Mouse (Mus musculus): ENCODE results near the gene Kcnh1.
A peak's percentile ranks its signal among the peaks of the same experiment; 100 is the strongest.

Gene Kcnh1

DNA sequence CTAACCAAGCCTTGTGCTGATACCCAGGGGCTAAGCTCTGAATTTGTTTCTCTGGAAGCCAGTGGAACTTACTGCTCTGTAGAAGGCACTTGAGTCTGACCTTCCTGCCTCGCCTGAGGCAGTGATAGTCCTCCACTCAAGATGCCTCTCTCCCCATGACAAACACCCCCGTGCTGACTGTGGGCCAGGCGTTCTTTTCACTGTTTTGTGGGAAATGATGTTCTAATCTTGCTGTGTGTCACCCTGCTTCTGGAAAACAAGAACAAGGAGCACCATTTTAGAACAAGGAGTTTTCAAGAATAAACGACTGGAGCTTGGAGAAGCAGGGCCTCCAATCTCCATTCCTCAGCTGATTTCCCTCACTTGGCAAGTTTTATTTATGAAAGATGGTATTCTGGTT is 273.2 kb downstream of the Kcnh1 start:
- no peak for DNase-seq (ENCODE audit: low spot score)

DNA sequence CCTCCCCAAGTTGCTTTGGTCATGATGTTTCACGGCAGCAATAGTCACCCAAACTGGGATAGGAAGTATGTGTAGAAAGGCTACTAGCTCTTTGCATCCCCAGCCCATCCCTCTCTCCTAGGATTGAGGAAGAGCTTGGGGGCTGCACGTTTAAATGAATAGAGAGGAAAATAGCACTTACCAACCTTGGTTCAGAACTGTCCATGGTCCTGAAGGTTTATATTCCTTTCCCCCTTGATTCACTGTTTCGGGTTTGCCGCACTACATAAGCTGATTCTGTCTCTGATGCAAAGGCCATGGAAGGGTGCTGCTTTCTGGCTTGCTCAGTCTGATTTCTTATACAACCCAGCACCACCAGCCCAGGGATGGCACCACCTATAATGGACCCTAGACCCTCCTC is 281.8 kb downstream of the Kcnh1 start:
- DNase-seq (ENCODE audit: low spot score), result peak; percentile 5

DNA sequence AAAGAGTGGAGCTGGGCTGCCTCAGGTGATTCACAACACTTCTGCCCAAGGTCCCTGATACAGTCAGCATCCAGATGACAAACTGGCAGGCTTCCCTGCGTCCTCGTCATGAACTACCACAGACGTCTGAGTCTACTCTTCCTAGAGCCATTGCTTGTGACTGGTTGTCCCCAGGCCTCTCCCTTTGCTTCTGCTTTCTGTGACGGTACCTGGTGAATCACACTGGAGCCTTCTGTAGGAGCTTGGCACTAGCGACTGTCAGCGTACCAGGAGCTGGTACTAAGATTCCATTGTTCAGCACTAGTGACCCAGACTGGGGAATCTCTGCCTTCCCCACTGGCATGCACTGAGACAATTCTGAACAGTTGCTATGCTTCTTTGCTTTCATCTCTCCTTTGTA is 282.6 kb downstream of the Kcnh1 start:
- no peak for DNase-seq (ENCODE audit: low spot score)

DNA sequence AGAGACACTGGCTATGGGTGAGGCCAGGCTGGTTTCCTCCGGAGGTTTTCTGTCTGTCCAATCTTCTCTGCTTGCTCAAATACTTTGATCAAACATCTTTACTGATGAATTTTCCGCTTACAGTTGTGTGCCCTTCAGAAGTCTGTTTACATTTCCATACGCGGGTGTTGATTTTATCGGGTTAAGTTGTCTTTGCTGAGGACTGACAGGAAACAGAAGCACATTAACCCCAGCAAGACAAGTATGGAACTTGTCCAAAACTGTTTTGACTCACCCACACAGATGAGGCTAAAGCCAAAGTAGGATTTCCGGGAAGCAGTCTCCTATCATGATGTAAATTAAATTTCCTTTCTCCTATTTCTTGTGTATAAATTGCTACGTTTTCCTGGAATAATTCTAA is 286.1 kb downstream of the Kcnh1 start:
- no peak for DNase-seq (ENCODE audit: low spot score)

DNA sequence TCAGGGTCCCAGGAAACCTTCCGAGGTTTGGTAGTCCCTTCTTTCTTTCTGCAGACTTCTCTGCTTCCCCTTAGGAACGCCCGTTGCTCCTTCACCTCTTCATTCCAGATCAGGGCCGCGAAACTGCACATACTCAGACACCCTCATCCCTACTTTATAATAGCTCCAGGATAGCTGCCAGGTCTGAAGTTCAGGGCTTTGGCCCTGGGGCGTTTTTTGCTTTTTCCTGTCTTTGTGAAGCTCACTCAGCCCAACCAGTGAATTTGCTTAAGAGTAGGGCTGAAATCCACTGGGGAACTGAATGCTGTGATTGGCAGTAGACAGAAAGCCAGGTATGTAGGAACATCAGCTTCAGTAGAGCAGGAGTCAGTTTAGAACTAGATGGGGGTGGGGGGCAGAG is 287.0 kb downstream of the Kcnh1 start:
- DNase-seq (ENCODE audit: low spot score), result no peak

DNA sequence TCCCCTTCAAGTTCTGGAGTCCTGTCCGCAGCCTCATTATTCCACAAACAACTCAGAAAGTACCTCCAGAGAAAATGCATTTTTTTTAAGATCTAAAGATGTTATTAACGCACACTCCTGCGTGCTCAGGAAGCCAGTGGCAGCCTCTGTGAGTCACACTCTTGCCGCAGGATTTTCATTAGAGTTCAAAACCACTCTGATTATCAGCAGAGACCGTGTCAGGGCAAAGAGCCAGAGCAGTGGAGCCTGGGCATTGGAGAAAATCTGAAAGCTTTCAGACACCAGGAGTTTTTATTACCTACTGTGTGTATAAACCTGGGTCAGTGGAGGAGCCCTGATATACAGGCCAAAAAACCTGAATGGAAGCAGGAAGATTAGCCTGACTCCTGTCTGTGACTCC is 287.6 kb downstream of the Kcnh1 start:
- no peak for DNase-seq (ENCODE audit: low spot score)

DNA sequence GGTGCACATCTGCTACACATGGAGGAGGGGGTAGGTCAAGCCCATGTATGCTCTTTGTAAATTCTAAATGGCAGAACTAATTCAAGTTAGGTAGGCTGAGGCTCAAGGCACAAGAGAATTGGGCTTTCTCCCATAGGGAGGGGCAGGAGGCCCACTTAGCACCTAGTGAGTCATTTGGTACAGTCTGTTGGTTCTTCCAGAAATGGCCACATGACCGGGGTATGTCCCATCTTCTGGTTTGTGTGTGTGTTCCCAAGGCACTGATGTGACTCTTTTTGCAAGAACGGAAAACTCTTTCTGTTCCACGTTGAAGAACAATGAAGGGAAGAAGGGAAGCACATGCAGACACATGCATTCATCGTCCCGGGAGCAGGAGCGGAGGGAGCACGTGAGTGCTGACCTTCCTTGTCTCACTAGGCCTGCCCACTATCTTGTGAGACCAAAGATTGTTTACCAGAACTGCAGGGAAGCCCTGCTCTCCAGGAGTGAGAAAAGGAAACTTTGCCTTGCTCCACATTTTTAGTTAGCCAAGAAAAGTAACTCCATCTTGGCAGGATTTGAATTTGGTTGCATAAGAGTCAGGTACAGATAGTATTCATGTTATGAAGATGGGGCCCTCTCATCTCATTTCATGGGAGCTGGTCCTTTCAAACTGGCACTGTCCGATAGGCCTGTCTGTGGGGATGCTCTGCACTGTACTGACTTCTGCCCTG is 289.7 kb downstream of the Kcnh1 start:
- no peak for DNase-seq (ENCODE audit: low spot score)

DNA sequence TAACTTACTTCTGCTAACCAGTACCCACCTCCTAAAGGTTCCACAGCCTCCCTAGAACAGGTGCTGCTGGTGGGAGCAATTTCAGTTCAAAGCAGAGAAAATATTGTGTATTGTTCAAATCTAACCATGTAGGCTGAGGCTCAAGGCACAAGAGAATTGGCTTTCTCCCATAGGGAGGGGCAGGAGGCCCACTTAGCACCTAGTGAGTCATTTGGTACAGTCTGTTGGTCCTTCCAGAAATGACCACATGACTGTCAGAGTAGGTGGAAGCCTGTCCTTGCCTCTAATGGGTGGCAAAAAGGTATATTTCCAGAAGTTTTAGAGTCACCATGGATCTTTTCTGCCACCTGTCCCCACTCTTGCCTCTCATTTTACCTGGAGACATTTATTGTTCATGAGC is 290.9 kb downstream of the Kcnh1 start:
- DNase-seq (ENCODE audit: low spot score), result no peak

DNA sequence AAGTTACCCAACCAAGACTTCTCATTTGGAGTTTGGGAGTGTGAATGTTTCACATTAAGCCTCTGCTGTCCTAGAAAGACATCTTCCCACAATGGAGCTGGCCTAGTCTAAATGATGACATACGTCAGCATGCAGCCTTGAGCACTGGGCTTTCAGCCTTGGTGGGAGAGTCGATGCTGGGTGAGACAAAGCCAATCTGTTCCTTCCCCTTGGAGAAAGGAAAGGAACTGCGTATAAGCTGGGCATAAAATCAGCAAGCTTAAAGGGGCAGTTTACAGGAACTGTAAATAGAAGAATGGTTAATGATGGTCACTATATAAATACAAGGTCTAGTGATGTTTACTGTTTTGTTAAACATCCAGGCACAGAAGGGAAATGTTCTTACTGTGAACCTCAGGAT is 294.5 kb downstream of the Kcnh1 start:
- DNase-seq (ENCODE audit: low spot score), result no peak

DNA sequence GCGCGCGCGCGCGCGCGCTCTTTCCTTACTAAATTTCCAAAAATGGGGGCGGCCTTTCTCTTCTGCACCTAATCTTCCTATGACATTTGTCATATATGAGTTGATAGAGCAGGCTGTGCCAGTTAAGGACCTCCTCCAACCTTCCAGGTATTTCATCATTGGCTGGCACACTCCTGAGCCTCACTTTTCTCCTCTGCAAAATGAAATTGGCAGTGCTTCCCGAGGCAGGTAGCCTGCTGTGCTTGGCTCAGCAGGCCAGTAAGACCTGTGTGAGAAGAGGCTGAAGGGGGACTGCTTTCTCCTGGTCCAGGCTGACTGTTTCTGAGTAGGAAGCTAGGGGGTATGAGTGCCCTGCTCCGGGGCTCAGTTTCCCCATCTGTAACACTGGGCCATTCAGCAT is 297.0 kb downstream of the Kcnh1 start:
- no peak for DNase-seq (ENCODE audit: low spot score)

DNA sequence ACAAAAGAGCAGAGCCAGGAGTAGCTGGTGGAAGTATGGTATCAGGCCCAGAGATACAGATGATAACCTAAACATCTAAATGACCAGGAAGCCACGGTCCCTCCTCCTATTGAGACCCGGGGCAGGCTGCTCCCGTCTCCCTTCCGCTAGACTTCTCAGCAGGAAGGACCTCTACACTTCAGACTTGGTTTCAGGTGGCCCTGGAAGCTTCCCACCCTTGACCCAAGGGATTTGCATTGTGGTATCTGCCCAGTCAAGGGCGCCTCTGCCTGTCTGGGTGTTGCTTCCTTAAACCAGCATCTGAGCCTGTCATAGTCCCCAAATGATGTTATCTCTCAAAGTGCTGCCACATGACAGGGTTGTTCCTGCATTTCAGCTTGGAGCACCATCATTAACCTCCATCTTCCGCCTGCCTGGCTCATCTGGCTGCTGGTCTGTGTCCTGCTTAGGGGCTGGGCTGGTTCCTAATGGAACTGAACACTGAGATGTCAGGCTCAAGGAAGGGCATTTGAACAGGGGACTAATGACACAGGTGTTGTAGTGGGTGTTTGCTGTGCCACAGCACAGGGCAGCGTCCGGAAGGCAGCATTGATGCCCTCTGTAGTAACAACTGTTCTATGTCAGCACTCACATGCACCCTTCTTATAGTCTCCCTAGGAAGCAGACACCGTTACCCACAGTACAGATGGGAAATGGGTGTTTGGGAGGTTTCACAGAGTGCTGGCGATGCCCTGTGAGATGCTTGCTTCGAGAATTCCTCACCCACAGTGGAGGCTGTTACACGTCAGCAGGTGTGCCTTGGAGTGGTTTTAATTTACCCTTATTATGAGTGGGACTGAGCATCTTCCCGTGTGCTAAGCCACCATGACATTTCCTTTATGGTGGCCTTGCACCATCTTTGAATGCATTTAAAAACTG is 299.6 kb downstream of the Kcnh1 start:
- DNase-seq (ENCODE audit: low spot score), result no peak

DNA sequence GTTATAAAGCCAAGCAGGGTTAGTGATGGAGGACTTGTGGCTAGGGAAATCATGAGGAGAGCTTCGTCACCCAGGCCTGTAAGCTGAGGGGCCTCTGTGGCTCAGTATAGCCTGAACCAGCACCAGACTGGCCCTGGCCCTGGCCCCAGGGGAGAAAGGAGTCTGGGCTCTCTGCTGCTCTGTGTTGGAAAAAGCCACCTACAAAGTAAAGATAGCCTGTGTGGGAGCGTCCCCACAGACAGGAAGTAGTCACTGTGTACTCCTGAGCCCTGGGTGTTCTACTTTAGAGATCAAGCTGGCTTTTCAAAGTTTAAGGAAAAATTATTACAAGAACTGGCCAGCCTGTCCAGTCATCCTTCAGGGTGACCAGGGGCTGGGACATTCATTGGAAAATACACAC is 306.9 kb downstream of the Kcnh1 start:
- DNase-seq (ENCODE audit: low spot score), result no peak

DNA sequence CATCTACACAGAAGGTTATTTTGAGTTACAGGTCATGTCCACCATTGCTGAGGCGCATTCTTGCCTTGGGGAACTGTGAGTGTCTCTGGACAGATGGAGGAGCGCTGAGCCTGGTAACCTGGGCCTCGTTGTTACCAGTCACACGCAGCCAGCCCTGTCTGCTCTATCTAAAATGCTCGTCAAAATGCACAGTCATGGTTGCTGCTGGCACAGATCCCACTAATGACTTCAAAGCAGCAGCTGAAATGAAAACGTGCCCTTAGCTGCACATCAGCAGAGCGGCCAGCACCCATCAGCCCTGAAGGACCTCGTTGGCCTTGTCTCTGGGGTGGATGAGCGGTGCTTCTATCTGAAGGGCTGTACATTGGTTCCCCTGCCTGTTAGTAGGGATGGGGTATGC is 311.4 kb downstream of the Kcnh1 start:
- DNase-seq (ENCODE audit: low spot score), result no peak

DNA sequence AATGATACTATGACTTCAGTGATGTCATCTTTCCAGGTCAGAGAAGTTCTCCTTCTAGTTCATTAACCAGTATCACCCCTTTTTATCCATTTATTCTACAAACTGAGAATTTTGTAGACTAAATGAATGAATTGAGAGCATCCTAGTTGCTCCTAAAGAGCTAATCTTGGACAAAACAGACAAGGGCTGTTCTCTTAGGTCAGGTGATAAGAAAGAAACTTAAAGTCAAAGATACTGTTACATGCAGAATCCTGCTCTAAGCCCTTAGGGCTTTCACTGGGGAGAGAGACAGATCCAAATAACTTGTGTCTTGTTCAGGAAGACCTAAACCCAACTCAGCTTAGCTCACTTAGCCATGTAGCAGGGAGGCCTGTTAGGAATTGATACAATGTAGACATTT is 312.3 kb downstream of the Kcnh1 start:
- DNase-seq (ENCODE audit: low spot score), result no peak

DNA sequence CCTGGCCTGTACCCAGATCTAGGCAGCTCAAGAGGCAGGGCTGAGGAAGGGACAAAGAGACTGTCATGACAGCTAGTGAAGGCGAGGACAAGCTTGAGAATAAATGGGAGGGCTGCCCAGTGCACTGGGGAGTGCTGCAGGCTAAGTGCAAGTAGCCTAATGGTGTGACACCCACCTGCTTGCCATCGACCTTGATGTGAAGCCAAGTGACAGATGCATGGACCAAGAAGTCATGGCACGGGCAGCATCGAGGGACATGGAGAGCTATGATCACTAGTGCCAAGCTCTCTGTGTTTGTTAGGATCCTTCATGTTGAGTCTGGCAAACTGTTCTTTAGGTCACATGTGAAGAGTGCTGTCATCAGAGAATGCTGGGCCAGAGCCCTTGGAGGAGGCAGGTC is 313.1 kb downstream of the Kcnh1 start:
- DNase-seq (ENCODE audit: low spot score), result no peak

DNA sequence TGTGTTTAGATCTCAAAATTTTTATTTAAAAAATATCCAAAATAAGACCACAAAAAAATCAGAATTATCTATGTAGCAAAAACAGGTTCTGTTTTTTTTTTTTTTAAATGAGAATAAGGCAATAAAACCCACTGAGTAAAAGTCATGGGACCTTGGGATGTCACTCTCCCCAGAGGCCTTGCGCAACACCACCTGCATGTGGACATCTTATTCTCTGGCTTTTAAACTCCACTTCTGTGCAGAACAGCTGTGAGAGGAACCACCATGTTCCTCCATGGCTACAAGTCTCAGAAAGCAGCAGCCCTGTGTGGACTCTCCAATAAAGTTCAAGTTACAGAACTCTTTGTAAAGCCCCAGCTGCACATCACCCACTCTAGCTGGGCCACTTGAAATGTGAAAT is 322.2 kb downstream of the Kcnh1 start:
- DNase-seq (ENCODE audit: low spot score), result no peak

DNA sequence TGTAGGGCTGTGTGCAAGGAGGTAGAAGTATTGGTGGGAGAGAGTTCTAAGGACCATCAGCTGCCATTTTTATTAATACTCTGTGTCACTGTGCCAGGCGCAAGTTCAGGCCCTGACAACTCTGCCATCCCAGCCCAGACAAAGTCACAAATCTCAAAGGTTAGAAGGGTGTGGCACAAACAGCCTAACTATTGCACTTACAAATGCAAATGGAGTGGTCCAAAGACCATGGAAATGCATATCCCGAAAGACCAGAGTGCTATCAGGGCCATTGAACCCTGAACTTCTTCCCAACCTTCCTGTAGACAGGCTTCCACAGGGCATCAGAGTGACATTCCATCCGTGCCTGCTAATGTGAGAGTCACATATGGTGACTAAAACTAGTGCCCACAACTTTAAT is 324.8 kb downstream of the Kcnh1 start:
- no peak for DNase-seq (ENCODE audit: low spot score)

DNA sequence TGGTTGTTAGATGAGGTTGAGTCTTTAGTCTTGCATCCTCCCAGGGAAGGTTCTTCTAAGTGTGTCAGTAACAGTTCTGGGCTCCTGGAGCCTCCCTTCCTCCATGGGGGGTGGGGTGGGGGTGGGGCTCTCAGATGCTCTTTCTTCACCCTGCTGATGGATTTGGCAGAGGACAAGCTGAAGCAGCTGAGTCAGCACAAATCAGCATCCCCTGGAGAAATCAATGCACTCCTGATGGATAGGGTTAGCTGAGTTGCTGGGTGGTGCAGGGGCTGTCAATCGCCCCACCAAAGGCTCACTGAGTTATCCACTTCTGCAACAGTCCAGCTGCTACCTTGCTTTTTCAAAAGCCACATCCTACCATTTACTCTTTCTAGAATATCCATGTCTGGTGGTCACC is 329.1 kb downstream of the Kcnh1 start:
- no peak for DNase-seq (ENCODE audit: low spot score)

DNA sequence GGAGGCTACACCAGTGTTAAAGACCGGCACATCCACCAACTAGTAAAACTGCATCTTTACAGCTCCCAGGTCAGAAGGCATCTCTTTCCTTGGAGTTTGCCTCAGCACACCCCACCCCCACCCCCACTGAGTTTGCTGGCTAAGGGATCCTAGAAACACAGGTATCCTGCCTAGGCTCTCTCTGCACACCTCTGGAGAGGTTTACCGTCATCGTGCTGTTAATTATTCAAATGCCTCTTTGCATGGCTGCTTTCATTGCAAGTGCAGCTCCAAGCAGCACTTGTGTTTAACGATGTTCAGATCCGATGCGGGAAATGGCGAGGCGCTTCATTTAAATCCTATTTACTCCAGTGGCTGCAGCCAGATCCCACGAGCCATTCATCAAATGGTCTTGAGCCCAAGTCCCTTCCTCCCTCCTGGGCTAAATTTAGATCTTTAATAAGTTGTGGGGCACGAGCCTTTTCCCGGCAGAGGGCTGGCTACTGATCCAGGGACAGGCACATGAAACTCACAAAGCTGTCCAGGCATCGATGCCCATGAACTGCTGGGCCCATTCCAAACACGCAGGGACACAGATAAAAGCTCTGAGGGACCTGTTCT is 330.4 kb downstream of the Kcnh1 start:
- DNase-seq (ENCODE audit: low spot score), result no peak

DNA sequence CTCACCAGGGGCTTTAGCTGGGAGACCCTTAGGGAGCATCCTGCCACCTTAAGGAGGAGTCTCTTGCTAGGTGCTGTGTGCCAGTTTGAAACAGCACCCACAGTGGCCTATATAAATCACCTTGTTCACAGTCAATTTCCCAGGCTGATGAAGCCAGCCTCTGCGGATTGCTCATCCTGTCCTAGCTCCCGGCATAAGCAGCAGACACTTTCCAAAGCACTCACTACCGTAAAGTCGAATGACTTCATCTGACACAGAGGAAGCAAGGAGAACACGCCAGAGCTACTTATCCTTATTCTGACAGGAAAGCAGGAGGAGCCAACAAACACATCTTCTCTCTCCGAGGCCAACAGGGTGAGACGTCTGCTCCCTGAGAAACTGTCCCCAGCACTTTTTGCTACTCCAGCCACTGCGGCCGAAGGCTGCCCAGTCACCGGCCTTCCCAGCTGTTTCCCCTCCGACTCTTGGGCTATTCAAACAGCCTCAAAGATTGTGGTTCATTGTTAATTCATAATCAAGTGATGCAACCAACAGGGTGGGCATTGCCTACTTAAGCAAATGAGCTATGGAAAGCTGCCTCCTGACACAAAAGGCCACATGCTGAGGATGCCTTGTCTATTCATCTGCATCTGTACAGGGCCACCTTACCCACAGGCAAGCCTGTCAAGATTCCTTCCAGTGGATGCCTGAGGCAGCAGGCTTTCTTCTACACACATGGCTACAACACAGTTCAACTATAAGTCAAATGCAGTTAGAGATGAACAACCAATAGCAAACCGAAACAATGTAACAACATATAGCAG is 332.0 kb downstream of the Kcnh1 start:
- DNase-seq (ENCODE audit: low spot score), result no peak

DNA sequence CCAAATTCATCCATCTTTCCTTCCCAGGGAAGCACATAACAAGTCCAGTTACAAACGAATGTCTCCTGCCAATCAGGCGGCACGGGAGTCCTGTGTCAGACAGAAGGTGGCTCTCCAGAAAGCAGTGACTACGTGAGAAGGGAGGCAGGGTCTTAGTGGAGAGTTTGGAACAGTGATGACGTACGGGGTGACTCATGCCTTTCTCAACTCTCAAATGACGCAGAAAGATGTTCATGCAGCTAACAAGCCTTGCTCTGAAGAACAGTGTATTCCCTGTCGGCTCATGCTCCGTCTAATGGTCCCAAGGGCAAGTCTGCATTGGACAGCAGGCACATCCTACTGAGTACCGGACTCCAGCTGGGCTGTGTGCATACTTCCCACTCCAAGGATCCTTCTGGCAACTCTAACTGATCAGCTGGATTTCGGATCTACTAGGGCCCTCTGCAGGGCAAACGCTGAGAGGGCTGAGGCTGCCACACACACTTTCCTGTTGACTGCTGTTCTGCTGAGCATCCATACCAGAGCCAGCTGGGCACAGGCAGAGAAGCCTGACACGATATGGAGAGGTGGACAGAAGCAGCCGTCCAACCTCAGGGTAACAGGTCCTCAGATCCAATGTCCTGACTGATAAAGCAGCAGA is 335.3 kb downstream of the Kcnh1 start:
- no peak for DNase-seq (ENCODE audit: low spot score)
